Comparison of ENCODE assay signal across 8 mouse cellular contexts in genomic region chrX:101299473-101300426, GRCm38 (mm10). TPM values are rescaled to one million over a fixed set of nuclear protein-coding genes. Genes with fewer than 3 reads are reported as not detected.
DNase-seq lines count a peak whose midpoint lies in the region; ATAC-seq lines count a peak whose summit lies in the region.

No protein-coding gene starts in this region.

- ATAC-seq in kidney, embryonic 15.5 days (replicated peaks; ENCODE audit: low FRiP score), result peak; percentile 57
- peak; percentile 73 for ATAC-seq in hindbrain, embryonic 15.5 days (ENCODE audit: low FRiP score, low read depth)
- peak; percentile 83 for ATAC-seq in neural tube, embryonic 11.5 days (ENCODE audit: insufficient read depth, low FRiP score, low TSS enrichment)
- no peak for ATAC-seq in CD4-positive, CD25-positive, alpha-beta regulatory T cell, adult 4 months

- 0 out of 2 replicates have a peak, but pooled peaks cover 3% of the 10 kb centered on the region for H3K4me1 ChIP-seq in kidney, embryonic 15.5 days
- peaks cover 34% of the 10 kb centered on the region for H3K4me1 ChIP-seq in hindbrain, embryonic 15.5 days (replicated peaks)
- H3K4me1 ChIP-seq in neural tube, embryonic 11.5 days (ENCODE audit: control insufficient read depth, insufficient read depth, low read length), result no peaks in the 10 kb centered on the region

- DNase-seq in kidney, adult 9 months, result no peak
- peak; percentile 61 for DNase-seq in embryo, embryonic 11 days
- peak; percentile 51 for DNase-seq in neural tube, embryonic 11.5 days (ENCODE audit: low spot score)
- no peak for DNase-seq in adrenal gland, adult 18-20 months (ENCODE audit: low spot score in 2 of 2)
- no peak for DNase-seq in testis, postnatal 10 days (ENCODE audit: low spot score)

- H3K27ac ChIP-seq in kidney, embryonic 15.5 days, result no peak overlapping the region
- H3K27ac ChIP-seq in hindbrain, embryonic 15.5 days (replicated peaks), result peak overlapping the region; percentile 90
- H3K27ac ChIP-seq in neural tube, embryonic 11.5 days (ENCODE audit: low read depth, low read length), result 0 out of 2 replicates have a peak overlapping the region, but pooled peaks have one; percentile 20

- H3K4me3 ChIP-seq in kidney, embryonic 15.5 days (replicated peaks), result peak overlapping the region; percentile 38
- H3K4me3 ChIP-seq in hindbrain, embryonic 15.5 days, result peak overlapping the region; percentile 55
- H3K4me3 ChIP-seq in neural tube, embryonic 11.5 days (ENCODE audit: low read depth, low read length), result peak overlapping the region; percentile 37

- WGBS in kidney, embryonic 15.5 days, result 32% methylated on average over 9 of the region's 13 CpGs
- WGBS in hindbrain, embryonic 15.5 days, result 20% methylated on average over 13 of the region's 13 CpGs
- 15% methylated on average over 10 of the region's 13 CpGs for WGBS in neural tube, embryonic 11.5 days

- H3K4me2 ChIP-seq in kidney, embryonic 15.5 days, result peak overlapping the region; percentile 59
- peak overlapping the region; percentile 60 for H3K4me2 ChIP-seq in hindbrain, embryonic 15.5 days
- peak overlapping the region; percentile 46 for H3K4me2 ChIP-seq in neural tube, embryonic 11.5 days (ENCODE audit: low read depth)

- H3K9ac ChIP-seq in kidney, embryonic 15.5 days, result peak overlapping the region; percentile 33; the same call in 1 of the 2 replicates
- H3K9ac ChIP-seq in hindbrain, embryonic 15.5 days, result peak overlapping the region; percentile 72
- peak overlapping the region; percentile 52 for H3K9ac ChIP-seq in neural tube, embryonic 11.5 days (ENCODE audit: low read length)

- H3K9me3 ChIP-seq in kidney, embryonic 15.5 days (replicated peaks), result no peaks in the 10 kb centered on the region
- no peaks in the 10 kb centered on the region for H3K9me3 ChIP-seq in hindbrain, embryonic 15.5 days
- H3K9me3 ChIP-seq in neural tube, embryonic 11.5 days (ENCODE audit: control insufficient read depth, low read length), result no peaks in the 10 kb centered on the region

- H3K27me3 ChIP-seq in kidney, embryonic 15.5 days, result peaks cover 37% of the 10 kb centered on the region
- H3K27me3 ChIP-seq in hindbrain, embryonic 15.5 days, result no peaks in the 10 kb centered on the region
- H3K27me3 ChIP-seq in neural tube, embryonic 11.5 days (ENCODE audit: control insufficient read depth, insufficient read depth, low read length), result no peaks in the 10 kb centered on the region

- peaks cover 30% of the 10 kb centered on the region for H3K36me3 ChIP-seq in kidney, embryonic 15.5 days
- H3K36me3 ChIP-seq in hindbrain, embryonic 15.5 days, result no peaks in the 10 kb centered on the region
- no peaks in the 10 kb centered on the region; the same call in 1 of the 2 replicates for H3K36me3 ChIP-seq in neural tube, embryonic 11.5 days (ENCODE audit: control insufficient read depth, insufficient read depth, low read length)

RNA-seq across cellular contexts. Expression of gene Nlgn3, which starts 0.8 kb away (rescaled TPM):
- polyA plus RNA-seq in kidney, embryonic 15.5 days (2015; fragmentation: Nextera tagmentation; extraction: Ambion mirVana), result 4.8 and 5.3 TPM in 2 replicates
- 73.2 and 87.8 TPM in 2 replicates for polyA plus RNA-seq in hindbrain, embryonic 15.5 days (2015; fragmentation: Nextera tagmentation; extraction: Ambion mirVana)
- polyA plus RNA-seq in neural tube, embryonic 11.5 days (2014; fragmentation: Nextera tagmentation; extraction: Ambion mirVana), result 24.0 and 25.1 TPM in 2 replicates
- total RNA-seq in adrenal gland, adult 18-20 months (2021), result 10 to 100 TPM in 1 of 2 experiments, 1 to 10 TPM in 1; 5.7 to 15.9 TPM
- under 1 TPM; 0.11 to 0.37 TPM for polyA plus RNA-seq in CD4-positive, CD25-positive, alpha-beta regulatory T cell, adult 4 months (2017; shearing (Covaris generic))

RNA-seq across cellular contexts. Expression of gene Med12, which starts 25.9 kb away (rescaled TPM):
- 32.3 and 35.6 TPM in 2 replicates for polyA plus RNA-seq in kidney, embryonic 15.5 days (2015; fragmentation: Nextera tagmentation; extraction: Ambion mirVana)
- 26.4 and 26.9 TPM in 2 replicates for polyA plus RNA-seq in hindbrain, embryonic 15.5 days (2015; fragmentation: Nextera tagmentation; extraction: Ambion mirVana)
- 37.1 and 41.2 TPM in 2 replicates for polyA plus RNA-seq in neural tube, embryonic 11.5 days (2014; fragmentation: Nextera tagmentation; extraction: Ambion mirVana)
- total RNA-seq in adrenal gland, adult 18-20 months (2021), result 10 to 100 TPM; 32.0 to 33.4 TPM
- 10 to 100 TPM; 72.2 to 98.1 TPM for polyA plus RNA-seq in CD4-positive, CD25-positive, alpha-beta regulatory T cell, adult 4 months (2017; shearing (Covaris generic))

RNA-seq across cellular contexts. Expression of gene Gm20489, which starts 30.9 kb away (rescaled TPM):
- not detected in 2 replicates for polyA plus RNA-seq in kidney, embryonic 15.5 days (2015; fragmentation: Nextera tagmentation; extraction: Ambion mirVana)
- not detected in 2 replicates for polyA plus RNA-seq in hindbrain, embryonic 15.5 days (2015; fragmentation: Nextera tagmentation; extraction: Ambion mirVana)
- polyA plus RNA-seq in neural tube, embryonic 11.5 days (2014; fragmentation: Nextera tagmentation; extraction: Ambion mirVana), result not detected in 2 replicates
- not detected for total RNA-seq in adrenal gland, adult 18-20 months (2021)
- under 1 TPM in 1 of 2 experiments, not detected in 1; 0.42 TPM for polyA plus RNA-seq in CD4-positive, CD25-positive, alpha-beta regulatory T cell, adult 4 months (2017; shearing (Covaris generic))

RNA-seq across cellular contexts. Expression of gene Il2rg, which starts 31.7 kb away (rescaled TPM):
- polyA plus RNA-seq in kidney, embryonic 15.5 days (2015; fragmentation: Nextera tagmentation; extraction: Ambion mirVana), result 21.1 and 22.2 TPM in 2 replicates
- 6.4 TPM in 2 replicates for polyA plus RNA-seq in hindbrain, embryonic 15.5 days (2015; fragmentation: Nextera tagmentation; extraction: Ambion mirVana)
- 4.2 and 4.4 TPM in 2 replicates for polyA plus RNA-seq in neural tube, embryonic 11.5 days (2014; fragmentation: Nextera tagmentation; extraction: Ambion mirVana)
- total RNA-seq in adrenal gland, adult 18-20 months (2021), result 1 to 10 TPM; 4.9 to 9.0 TPM
- polyA plus RNA-seq in CD4-positive, CD25-positive, alpha-beta regulatory T cell, adult 4 months (2017; shearing (Covaris generic)), result 1,000 to 10,000 TPM; 2,002 to 2,386 TPM

RNA-seq across cellular contexts. Expression of gene Gm614, which starts 36.0 kb away (rescaled TPM):
- 0.23 TPM in 1 of 2 replicates, not detected in the other for polyA plus RNA-seq in kidney, embryonic 15.5 days (2015; fragmentation: Nextera tagmentation; extraction: Ambion mirVana)
- polyA plus RNA-seq in hindbrain, embryonic 15.5 days (2015; fragmentation: Nextera tagmentation; extraction: Ambion mirVana), result 0.21 TPM in 1 of 2 replicates, not detected in the other
- not detected in 2 replicates for polyA plus RNA-seq in neural tube, embryonic 11.5 days (2014; fragmentation: Nextera tagmentation; extraction: Ambion mirVana)
- under 1 TPM in 1 of 2 experiments, not detected in 1; 0.54 TPM for total RNA-seq in adrenal gland, adult 18-20 months (2021)
- polyA plus RNA-seq in CD4-positive, CD25-positive, alpha-beta regulatory T cell, adult 4 months (2017; shearing (Covaris generic)), result 1 to 10 TPM; 1.7 to 2.9 TPM

Comparison
In these comparisons a context has a peak if more than half of its experiments do, and no peak if none do; other contexts are left out.
1. DNase-seq: peak in embryo, embryonic 11 days (single experiment) and neural tube, embryonic 11.5 days (single experiment); none in kidney, adult 9 months (single experiment), adrenal gland, adult 18-20 months (0 of 2) and testis, postnatal 10 days (single experiment).
2. Peak in every context shown above with its lines, with median percentiles within 50 percentile points of each other: H3K4me2 ChIP-seq, H3K4me3 ChIP-seq and H3K9ac ChIP-seq.